Mouse (Mus musculus) frontal cortex, postnatal 14 days (tissue): Measurements from ENCODE around the gene Gm28102.
"Not testable (repeated sequence)": the region's sequence is repeated elsewhere in the genome, so short reads cannot be mapped to it uniquely, and the experiment has no call there.

Experiments used
- DNase-seq, 2 experiments: peaks; one replicate each; pipeline ENCODE4 v3.0.0; 2022; ENCODE audit warnings: low spot score in 2 of 2

The Gm28102 gene

DNA sequence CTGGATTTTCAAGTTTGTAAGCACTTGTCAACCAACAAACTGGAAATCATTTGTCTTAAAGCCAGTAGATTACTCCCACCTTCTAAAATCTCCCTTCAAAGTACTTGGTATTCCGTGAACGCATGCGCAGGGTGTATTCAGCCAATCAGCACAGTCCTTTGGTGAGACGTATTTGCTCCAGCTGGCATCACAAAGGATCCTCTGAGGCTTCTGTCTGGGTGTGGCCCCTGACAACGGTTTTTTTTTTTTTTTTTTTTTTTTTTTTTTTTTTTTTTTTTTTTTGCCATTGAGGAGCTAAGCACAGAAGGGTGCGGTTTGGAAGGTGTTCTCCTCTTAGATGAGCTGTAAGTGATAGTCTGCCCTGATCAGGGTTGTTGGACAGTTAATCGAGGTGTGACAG lies at the start of gene Gm28102:
Gene Gm28102 (plus strand): TSS at position 301 of the 400 bp plus-strand sequence.
- not testable (repeated sequence) for DNase-seq
